Mouse (Mus musculus) adrenal gland, adult 2 months (tissue): ENCODE results near the gene S100a13. TPM values are rescaled to one million over a fixed set of nuclear protein-coding genes. Genes with fewer than 3 reads are reported as not detected.

ENCODE experiments used
- DNase-seq: peaks from one replicate; pipeline ENCODE4 v3.0.0; 2021
- polyA plus RNA-seq: library from polyadenylated mRNA; depleted of rRNA; stranded (reverse); fragments of >200 nt; gene quantifications from 2 replicates; pipeline ENCODE4 v1.2.3, GENCODE M21; 2012
- total RNA-seq, 2 experiments: library from RNA; stranded (reverse); gene quantifications; 2 replicates each; pipeline ENCODE4 v1.2.3; 2021

The S100a13 gene
- total and polyA plus RNA-seq, 3 experiments = 19.7 to 51.2 (median 28.5) TPM

DNA sequence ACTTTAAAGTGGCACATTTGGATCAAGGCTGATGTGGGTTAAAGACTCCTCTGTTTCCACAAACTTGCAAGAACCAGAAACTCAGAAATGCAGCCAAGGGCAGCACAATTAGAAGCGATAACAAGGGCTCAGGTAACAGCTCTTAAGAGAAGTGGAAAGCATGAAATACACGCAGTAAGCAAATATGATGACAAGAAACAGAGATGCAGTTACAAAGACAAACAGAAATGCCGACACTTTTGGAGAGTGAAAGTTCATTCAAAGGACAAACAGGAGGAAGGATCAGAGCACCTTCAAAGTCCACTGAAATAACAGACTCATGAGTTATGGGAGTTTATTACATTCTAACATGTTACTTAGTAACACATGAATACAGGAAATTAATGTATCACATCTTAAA is 7.9 kb upstream of the S100a13 start:
- no peak for DNase-seq

DNA sequence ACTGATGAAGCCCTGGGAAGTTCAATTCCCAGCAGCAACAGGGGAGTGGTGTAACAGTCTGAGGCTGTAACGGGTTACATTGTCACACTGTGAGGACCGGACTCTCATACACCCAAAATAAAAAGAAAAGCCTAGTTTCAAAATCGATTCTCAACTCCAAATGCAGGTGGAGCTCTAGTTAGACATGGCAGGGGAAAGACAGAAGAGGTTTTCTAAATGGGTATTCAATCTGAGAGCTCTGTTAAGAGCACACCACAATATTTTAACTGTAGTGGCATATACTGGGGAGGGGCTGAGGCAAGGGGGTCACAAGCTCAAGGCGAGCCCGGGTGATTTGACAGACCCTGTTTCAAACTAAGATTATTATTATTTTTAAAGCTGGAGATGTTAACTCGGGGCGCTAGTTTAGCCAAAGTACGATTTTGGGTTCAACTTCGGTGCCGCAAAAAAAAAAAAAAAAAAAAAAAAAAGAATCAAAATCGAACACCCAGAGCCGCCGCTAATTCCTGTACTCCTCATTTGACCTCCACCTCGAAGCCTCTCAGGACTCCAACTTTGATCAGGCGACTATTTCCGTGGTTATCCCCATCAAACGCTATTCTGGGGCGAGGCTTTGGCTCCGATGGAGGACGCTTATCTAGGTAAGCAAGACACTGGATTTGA is 5.8 kb upstream of the S100a13 start:
- no peak for DNase-seq

DNA sequence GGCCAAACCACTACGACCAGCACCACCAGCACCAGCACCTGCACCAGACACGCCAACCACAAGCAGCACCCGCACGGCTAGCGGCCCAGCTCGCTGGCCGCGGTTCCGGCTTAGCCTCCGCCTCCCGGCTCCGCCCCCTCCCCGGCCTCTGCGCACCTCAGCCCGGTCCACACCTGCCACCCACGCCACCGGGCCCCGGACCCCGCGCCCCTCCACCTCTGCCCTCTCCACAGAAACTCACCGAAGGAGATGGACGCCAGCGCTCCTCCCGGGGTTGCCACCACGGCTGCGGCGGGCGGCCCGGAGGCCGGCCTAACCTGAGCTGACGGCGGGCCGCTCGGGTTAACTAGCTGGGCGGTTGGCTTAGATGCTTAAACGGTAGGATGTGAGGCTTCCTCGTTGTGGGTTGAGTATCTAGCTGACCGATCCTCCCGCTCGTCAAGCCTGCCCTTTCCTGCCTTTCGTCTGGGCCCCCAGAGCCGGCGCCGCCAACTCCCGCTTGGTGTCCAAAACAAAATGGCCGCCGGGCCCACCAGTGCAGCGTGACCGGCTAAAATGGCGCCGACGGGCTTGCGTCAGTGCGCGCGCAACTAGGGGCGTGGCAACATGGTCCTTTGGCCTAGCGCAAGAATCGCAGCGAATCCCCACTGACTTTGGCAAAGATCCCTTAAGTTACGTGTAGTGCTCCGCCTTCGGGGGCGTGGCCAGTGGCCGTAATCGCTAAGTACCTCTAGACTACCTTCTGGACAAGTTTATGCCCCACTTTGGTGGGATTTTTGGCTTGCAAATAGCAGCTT is 5.1 kb upstream of the S100a13 start, which contains the start of gene Chtop:
Gene Chtop (minus strand): TSS at position 549 of the 797 bp plus-strand sequence.
- peak; percentile 99 for DNase-seq

DNA sequence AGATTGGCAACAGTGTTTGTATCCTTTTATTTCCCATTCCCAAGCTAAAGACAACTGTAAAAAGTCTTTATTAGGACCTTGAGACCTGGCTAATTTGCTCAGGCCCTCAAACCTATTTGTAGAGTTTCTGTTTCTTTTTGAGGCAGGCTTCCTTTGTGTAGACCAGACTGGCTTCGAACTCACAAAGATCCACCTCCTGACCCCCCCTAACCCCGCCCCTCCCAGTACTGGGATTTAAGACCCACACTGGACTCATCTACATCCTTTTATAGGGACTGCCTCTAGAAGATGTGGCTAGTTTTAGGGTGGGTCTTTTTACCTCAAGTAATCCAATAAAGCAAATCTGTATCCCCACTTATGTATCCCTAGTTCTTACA is 4.5 kb upstream of the S100a13 start:
- DNase-seq = no peak

DNA sequence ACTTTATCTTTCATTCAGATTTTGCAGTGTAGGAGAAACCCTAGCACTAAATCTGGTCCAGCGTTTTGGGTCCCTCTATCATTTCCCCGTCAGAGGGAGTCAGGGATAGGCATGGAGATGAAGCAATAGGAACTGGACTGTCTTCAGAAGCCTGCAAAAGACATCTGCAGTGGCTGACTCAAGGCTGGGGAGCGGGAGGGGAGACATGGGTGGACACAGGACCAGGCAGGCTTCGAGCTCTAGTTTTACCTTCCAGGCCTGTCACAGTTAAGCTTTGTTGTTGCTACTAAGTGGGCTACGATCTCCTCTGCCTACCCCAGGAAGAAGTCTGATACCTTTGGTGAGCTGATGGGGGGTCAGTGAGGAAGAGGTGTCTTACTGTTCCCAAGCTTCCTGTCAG is 2.0 kb upstream of the S100a13 start:
- no peak for DNase-seq

DNA sequence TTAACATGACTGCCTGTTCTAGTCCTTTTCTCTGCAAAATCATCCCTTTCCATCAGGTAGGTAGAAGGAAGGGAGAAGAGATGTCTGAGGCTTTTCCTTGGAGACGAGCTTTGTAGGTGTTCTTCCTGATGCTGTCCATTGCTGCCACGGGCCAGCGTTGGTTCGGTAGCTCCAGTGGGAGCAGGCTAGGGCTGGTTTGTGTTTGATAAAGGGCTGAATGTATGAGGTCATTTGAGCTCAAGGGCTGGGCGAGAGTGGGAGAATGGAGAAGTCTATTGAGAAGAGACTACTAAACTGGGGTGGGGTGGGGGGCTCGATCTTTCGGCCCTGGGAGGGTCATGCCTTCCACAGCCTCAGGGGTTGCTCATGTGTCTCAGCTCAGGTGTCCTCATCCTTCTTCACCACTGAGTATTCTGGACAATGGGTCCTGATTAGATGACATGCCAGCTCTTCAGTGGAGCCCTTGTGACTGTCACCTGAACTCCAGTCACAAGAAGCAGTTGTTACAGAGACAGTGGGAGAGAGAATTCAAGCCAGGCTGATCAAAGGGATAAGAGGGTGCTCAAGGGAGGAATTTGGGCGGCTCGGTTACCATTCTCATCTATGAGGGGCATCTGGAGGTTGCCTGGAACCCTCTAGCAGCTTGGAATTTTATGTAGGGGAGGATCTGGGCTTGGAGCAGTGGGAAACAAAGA is 1.1 kb upstream of the S100a13 start:
- no peak for DNase-seq

DNA sequence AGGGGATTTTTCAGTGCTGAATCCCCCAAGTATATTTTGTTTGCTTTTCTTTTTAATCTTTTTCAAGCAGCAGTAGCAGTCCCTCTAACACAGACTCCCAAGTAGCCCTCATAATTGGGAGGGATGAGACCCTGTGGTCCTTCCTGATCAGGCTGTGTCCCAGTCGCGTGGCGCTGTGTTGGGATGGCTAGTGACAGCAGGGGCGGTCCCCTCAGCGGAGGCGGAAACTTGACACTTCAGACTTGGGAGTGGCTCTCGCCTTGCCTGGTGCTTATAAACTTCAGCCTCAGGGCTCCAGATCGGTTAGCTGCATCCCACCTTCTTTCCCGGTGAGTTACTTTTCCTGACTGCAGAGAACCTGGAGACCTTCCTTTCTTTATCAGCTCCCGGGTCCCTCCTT is 456 bp downstream of the S100a13 start:
- peak; percentile 87 for DNase-seq

DNA sequence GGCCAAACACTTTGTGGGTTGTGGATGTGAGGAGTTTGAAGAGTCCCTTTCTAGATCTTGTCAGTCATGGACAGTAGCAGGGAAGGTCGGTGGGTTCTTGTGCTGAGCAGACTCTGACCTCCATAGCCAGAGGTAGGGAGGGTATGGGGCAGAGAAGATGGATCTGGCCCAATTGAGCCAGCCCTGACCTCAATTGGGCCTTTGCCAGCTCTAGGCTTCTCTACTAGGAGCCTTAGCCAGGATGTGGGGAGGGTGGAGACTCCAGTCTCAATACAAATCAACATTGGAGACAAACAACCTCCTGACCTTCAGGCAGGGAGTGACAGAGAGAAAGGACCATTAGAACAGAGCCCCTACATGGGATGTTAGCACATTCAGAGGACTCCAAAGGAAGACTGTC is 1.0 kb downstream of the S100a13 start:
- peak; percentile 61 for DNase-seq

GRCm38 (mm10) chr3:90515789-90516188 is 1.6 kb downstream of the S100a13 start:
- no peak for DNase-seq

DNA sequence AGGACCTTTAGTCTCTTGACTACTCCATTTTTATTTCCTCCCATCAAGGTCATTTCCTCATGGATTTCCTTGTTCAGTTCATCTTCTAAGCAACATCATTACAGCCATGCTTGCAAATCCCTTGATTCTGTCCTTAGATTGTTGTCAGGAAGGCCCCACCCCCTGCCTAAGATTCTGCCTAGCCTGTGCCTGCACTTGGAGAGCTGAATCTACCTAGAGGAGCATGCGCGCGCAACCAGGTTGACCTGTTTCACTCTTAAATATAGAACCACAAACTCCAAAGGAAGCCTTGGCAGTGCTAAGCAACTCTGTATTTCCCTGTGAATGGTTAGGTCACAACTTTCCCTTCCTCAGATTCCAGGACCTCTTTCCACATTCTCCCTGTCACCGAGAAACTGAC is 3.5 kb downstream of the S100a13 start:
- DNase-seq = no peak

- peak; percentile 55 for DNase-seq
Measured at GRCm38 (mm10) chr3:90525421-90525820, 11.2 kb downstream of the S100a13 start.

GRCm38 (mm10) chr3:90526076-90526475 is 11.8 kb downstream of the S100a13 start:
- DNase-seq = no peak

- no peak for DNase-seq
Measured at GRCm38 (mm10) chr3:90526580-90526979, 12.3 kb downstream of the S100a13 start, which contains the start of gene S100a14. Gene S100a14 (plus strand): TSS chr3:90526856.

DNA sequence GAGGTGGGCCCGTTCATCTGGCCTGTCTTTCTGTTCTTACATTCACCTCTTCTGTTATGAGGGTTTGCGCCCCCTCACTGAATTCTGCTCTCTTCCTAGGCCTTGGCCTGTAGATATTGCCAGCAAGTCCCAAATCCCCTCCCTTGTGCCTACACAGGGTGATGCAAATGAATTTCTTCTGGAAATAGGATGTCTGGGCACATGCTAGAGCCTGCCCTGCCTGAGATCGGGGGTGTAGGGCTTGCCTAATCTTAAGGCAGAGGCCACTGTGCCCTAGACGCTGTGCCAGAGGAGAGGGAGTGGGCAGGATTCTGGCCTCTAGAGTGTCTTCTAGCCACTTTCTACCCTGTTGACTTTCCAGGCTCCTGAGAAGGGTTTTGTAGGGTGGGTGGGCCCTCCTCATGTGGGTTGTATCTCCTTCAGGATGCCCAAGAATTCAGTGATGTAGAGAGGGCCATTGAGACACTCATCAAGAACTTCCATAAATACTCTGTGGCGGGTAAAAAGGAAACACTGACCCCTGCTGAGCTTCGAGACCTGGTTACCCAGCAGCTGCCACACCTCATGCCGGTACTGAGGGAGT is 13.1 kb downstream of the S100a13 start:
- DNase-seq = no peak

GRCm38 (mm10) chr3:90531713-90532112 is 17.5 kb downstream of the S100a13 start:
- DNase-seq = no peak

GRCm38 (mm10) chr3:90535446-90535845 is 21.2 kb downstream of the S100a13 start:
- DNase-seq = no peak

GRCm38 (mm10) chr3:90537141-90537904 is 23.1 kb downstream of the S100a13 start, which contains the start of gene S100a16:
Gene S100a16 (plus strand): TSS chr3:90537254.
- peak; percentile 90 for DNase-seq

DNA sequence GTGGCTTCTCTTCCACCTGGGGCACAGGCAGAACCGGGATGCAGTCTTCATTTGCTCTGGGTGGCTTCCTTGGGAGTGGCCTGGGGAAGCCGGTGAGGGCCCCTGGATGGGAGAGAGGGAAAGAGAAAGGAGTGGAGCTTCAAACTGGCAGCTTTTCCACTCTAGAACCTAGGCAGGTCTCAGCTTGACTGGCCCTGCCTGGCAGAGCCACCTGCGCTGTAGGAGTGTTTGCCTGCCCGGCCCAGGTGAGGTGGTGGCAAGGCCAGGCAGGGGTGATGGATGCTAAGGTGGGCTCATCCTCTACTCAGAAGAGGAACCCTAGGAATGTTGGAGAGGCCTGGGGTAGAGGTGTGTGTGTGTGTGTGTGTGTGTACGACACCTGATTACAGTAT is 23.7 kb downstream of the S100a13 start:
- no peak for DNase-seq

DNA sequence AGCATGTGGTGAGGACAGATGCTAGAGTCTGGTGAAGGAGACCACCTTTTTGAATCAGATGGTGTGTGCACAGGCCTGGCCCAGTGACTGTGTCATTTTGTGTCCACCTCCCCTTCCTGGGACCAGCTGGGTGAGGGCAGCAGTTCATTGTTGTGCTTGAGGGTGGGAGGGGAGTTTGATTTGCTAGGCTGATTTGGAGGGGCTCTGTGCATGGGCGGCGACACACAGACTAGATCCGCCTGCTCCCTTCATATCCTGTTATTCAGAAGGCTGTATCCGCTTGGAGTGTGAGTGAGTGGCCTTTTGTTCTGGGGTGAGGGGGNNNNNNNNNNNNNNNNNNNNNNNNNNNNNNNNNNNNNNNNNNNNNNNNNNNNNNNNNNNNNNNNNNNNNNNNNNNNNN is 26.7 kb downstream of the S100a13 start:
- peak; percentile 52 for DNase-seq

- no peak for DNase-seq
Measured at GRCm38 (mm10) chr3:90549676-90550420, 35.6 kb downstream of the S100a13 start.

- DNase-seq = no peak
Measured at GRCm38 (mm10) chr3:90550421-90550790, 36.2 kb downstream of the S100a13 start.
